ENCODE assay signal across 9 mouse cellular contexts in the genomic region with DNA sequence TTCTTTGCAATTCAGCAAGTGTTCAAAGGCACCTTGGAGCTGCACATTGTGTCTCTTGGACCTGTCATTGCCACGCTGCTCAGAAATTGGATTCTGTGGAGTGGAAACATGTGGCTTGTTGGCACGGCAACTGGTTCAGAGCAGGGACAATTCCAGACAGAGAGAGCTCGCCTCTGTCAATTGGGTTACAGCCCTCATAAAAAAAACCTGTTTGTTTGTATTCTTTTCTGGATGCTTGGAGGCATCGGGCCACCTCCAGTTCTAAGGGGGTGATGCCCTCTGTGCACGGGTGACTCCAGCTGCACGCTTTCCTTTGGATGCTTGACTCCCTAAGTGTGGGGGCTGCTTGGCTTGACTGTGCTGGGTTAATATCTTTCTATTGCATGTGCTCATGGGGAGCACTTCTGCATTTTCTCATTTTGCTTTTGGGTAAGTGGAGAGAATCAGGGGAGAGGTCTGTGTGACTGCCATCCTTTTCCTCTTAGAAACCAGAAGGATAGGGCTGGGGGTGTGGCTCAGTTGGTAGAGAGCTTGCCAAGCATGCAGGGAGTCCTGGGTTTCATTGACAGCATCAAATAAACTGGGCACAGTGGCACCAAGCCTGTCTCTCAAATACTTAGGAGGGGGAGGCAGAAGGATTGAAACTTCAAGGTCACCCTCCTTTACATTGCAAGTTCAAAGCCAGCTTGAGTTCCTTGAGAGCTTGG.
DNase-seq lines count a peak whose midpoint lies in the region; TF ChIP-seq lines count a peak whose summit lies in the region.
"Had no signal": no experiment of that assay in that cellular context is flagged by ENCODE, and none has a peak within 500 bp of the region (broad histone marks: within the 10 kb centered on the region; RNA-seq: fewer than 3 reads in every experiment).

No protein-coding gene starts in this region.

- TF ChIP-seq CTCF in cerebellum, adult 2 months (IDR thresholded peaks at IDR 0.05; ENCODE audit: borderline replicate concordance, insufficient read depth, low read depth, low read length): no peak

- no peaks in the 10 kb centered on the region for H3K27me3 ChIP-seq in cerebellum, adult 2 months (ENCODE audit: control insufficient read depth, insufficient read depth, low read length)

- H3K27ac ChIP-seq in cerebellum, adult 2 months (ENCODE audit: insufficient read depth, low read length): no peak overlapping the region
- H3K27ac ChIP-seq: hindbrain, embryonic 15.5 days had no signal

- H3K4me1 ChIP-seq in cerebellum, adult 2 months (ENCODE audit: control insufficient read depth, insufficient read depth, low read length): no peaks in the 10 kb centered on the region

- peak; percentile 16 to 29 for DNase-seq in cerebellum, adult 2 months
- no peak for DNase-seq in cerebellum, postnatal 36 days
- DNase-seq in kidney, postnatal 10 days: peak; percentile 13
- DNase-seq in kidney, adult 11 months: no peak
- peak; percentile 27 for DNase-seq in right cerebral cortex, adult 18-20 months
- no peak for DNase-seq in right cerebral cortex, postnatal 25 days
- DNase-seq in retina, embryonic 14.5 days (ENCODE audit: low spot score): peak; percentile 20
- DNase-seq in liver: no peak

- TF ChIP-seq POLR2A in cerebellum, adult 2 months (IDR thresholded peaks at IDR 0.05; ENCODE audit: borderline replicate concordance, insufficient read depth, low read length): no peak

- H3K4me3 ChIP-seq in cerebellum, adult 2 months (replicated peaks; ENCODE audit: insufficient read depth, low read depth, low read length): no peak overlapping the region
- H3K4me3 ChIP-seq: hindbrain, embryonic 15.5 days had no signal

- WGBS in cerebellum, adult 2 months: 27% methylated on average over 6 of the region's 6 CpGs

Comparison
In these comparisons a context has a peak if more than half of its experiments do, and no peak if none do; other contexts are left out.
1. DNase-seq: peak in cerebellum, adult 2 months (2 of 2), kidney, postnatal 10 days (single experiment), right cerebral cortex, adult 18-20 months (single experiment) and retina, embryonic 14.5 days (single experiment); none in cerebellum, postnatal 36 days (0 of 2), kidney, adult 11 months (single experiment), right cerebral cortex, postnatal 25 days (single experiment) and liver (single experiment).